Mouse (Mus musculus) gastrocnemius, postnatal 10 days (tissue): ENCODE measurements around the gene Hsd17b12. TPM values are rescaled to one million over a fixed set of nuclear protein-coding genes. Genes with fewer than 3 reads are reported as not detected.

Experiments used
- DNase-seq: peaks from one replicate; pipeline ENCODE4 v3.0.0; 2021; ENCODE audit warnings: mixed read lengths
- long read RNA-seq, 2 experiments: library from polyadenylated mRNA; stranded (forward); transcript quantifications; one replicate each; pipeline ENCODE4 v2.0.0; 2021
- total RNA-seq, 2 experiments: library from RNA; stranded (reverse); gene quantifications; 2 replicates each; pipeline ENCODE4 v1.2.3; 2021

The Hsd17b12 gene
- total RNA-seq: 10 to 100 TPM; 17.8 to 18.2 TPM
- long read RNA-seq, experiment 1, transcript Hsd17b12-201 (11 exons, 1,902 nt): major isoform, 15 of 16 reads
- long read RNA-seq, experiment 1, partial matches to known transcripts: 1 of 16 reads
- long read RNA-seq, experiment 1, other reads (novel, unspliced or antisense): 0 of 16 reads
- long read RNA-seq, experiment 2, transcript Hsd17b12-201 (11 exons, 1,902 nt): major isoform, 10 of 12 reads
- long read RNA-seq, experiment 2, partial matches to known transcripts: 2 of 12 reads
- long read RNA-seq, experiment 2, other reads (novel, unspliced or antisense): 0 of 12 reads

DNA sequence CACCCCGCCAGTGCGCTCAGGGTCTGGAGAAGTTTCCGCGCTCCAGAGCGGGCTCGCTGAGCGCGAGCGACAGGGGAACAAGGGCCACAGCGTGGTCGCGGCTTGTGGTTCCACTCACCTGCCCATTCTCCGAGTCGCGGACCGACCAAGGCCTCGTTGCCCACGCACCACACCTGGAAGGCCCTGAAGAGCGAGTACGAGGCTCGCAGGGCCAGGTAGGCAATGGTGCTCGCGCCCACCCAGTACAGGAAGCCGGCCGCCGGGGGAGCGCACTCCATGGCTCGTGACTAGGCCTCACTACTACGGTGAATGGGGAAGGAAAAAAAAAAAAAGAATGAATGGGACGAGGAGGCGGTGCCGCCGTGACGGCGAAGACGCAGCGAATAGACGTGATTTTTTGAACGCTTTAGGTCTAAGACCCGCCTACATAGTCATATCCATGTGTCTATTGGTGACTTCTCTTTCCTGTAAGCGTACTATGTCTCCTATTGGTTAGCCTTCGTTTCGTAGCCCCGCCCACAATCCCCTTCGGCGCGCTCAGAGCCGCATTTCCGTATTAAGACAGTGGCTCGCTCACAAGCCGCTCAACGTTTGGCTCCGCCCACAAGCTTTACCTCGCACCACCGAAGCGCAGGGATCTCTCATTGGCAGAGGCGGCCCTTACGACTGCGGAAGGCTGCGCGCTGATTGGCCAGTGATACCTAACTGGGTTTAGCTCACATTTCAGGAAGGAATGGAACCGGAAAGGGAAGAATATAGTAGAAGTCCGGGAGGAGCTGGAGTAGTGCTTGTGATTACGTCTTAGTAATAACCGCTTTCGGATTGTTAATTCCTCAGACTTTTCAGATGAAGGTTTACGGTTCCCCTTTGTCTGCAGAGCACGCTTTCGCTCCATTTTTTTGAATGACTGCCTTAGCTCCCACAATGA lies at the start of gene Hsd17b12:
TSS of gene Hsd17b12 (minus strand) at position 373 of the 928 bp plus-strand sequence.
- peak; percentile 96 for DNase-seq

DNA sequence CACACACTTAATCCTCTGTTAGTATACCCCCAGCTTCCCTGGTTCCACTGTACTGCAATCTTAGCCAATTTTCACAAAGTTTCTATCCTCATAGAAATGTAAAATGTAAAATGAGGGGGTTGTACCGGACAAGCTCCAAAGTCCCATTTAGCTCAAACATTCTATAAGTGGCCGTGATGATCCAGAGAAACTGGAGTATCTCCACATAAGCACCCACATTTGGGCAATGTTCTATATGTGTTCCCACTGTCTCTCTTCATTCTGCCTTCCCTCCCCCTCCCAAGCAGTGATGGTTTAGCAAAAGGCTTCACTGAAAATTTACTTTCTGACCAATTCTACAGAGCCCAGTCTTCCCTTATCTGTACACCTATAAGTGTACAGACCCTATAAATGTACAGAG lies 27.1 kb upstream of the Hsd17b12 start:
- no peak for DNase-seq

- DNase-seq: no peak
Measured at GRCm38 (mm10) chr2:94184142-94184541, 26.4 kb upstream of the Hsd17b12 start.

DNA sequence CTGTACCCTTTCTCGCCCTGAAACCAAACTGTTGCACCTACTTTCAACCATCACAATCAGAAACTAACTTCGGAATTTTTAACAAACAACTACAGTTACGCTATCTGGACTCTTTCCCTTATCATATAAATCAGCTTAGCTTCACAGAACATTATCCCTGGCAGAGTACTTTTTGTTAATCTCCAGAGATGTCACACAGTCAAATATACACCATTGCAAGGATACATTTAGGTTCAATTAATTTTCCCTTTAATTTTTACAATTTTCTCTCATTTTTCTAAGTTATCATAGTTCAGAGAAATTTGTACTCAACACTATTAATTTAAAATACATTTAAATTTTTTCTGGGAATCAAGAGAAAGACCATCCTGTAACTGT lies 21.3 kb upstream of the Hsd17b12 start:
- no peak for DNase-seq

- peak; percentile 88 for DNase-seq
Measured at GRCm38 (mm10) chr2:94178321-94179029, 20.7 kb upstream of the Hsd17b12 start.

DNA sequence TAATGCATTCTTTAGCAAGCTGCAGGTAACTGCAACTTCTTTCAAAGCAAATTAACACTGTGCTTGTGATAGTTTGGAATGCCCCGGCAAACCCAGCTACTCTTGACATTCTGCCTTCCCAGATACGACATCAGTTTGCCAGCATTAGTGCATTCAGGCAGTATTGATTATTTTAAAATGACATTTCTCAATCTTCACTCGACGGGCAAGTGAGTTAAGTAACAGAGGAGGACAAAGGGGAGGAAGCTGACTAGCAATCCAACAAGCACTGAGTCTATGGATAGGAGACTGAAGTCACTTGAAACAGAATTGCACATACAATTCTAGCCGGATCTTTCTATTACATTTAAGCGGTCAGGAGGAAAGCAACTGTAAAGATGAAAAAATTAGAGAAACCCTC lies 19.5 kb upstream of the Hsd17b12 start:
- DNase-seq: no peak

DNA sequence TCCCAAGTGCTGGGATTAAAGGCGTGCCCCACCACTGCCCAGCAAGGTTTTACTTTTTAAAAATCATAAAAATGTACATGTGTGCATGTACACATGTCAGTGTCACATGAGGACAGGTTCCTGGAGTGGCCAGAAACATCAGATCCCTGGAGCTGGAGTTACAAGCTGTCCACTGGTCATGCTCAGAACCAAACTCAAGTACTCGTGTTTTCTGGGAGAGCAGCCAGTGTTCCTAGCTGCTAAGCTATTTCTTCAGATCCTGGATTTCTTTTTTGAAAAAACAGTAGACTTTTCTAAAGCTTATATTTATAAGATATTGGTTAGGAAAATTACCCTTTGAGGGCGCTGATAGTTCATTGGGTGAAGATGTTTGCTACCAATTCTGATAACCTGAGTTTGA lies 18.6 kb upstream of the Hsd17b12 start:
- no peak for DNase-seq

DNA sequence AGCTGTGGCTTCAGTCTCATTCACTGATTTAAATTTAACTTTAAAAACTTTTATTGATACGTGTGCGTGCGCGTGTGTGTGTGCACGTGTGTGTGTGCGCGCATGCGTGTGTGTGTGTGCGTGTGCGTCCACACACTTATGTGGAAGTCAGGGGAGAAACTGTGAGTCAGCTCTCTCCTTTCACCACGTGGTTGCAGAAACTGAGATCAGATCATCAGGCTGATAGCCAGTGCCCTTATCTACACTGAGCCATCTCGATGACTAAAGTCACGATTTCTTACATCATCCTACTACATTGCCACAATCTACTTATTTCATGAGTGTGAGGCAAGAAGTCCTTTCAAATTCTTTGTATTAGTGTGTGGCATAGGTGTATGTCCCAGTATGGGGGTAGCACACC lies 15.8 kb upstream of the Hsd17b12 start:
- no peak for DNase-seq

GRCm38 (mm10) chr2:94163207-94163606 lies 5.4 kb upstream of the Hsd17b12 start:
- DNase-seq: no peak

- no peak for DNase-seq
Measured at GRCm38 (mm10) chr2:94162141-94162540, 4.4 kb upstream of the Hsd17b12 start.

GRCm38 (mm10) chr2:94158520-94158884 lies 738 bp upstream of the Hsd17b12 start:
- no peak for DNase-seq

GRCm38 (mm10) chr2:94157051-94157450 lies 713 bp downstream of the Hsd17b12 start:
- DNase-seq: no peak

DNA sequence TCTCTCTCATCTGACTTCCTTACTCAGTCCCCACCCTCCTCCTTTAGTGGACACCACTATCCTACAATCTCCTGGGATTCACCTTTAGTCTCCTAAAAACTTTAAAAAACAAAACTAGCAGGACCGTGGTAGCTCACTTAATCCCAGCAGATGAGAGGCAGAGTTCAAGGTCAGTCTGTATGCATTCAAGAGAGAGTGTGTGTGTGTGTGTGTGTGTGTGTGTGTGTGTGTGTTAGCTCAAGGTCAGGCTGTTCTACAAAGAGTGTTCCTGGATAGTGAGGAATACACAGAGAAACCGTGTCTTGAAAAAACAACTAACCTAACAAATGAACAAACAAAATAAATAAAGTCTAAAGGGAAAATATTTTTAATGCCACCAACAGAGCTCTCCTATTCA lies 12.6 kb downstream of the Hsd17b12 start:
- no peak for DNase-seq

- DNase-seq: no peak
Measured at GRCm38 (mm10) chr2:94144520-94145145, 13.1 kb downstream of the Hsd17b12 start.

DNA sequence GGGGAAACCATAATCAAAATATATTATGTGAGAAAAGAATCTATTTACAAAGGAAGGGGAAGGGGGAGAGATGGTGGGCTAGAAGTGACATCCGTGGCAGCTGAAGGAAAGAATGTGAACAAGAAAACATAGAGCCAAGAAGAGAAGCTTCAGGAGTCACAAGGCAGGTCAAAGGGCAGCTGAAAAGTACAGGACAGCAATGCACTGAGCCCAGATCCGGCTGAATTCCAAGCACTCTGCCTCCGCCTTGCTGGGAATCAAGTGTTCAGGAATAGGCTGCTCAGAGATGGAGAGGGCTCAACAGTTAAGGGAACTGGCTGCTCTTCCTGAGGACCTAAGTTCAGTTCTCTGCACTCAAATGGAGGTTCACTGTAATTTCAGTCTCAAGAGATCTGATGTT lies 16.5 kb downstream of the Hsd17b12 start:
- no peak for DNase-seq

- no peak for DNase-seq
Measured at GRCm38 (mm10) chr2:94138469-94139390, 19.0 kb downstream of the Hsd17b12 start.

GRCm38 (mm10) chr2:94136837-94137236 lies 20.9 kb downstream of the Hsd17b12 start:
- DNase-seq: no peak

GRCm38 (mm10) chr2:94128496-94128895 lies 29.3 kb downstream of the Hsd17b12 start:
- no peak for DNase-seq

DNA sequence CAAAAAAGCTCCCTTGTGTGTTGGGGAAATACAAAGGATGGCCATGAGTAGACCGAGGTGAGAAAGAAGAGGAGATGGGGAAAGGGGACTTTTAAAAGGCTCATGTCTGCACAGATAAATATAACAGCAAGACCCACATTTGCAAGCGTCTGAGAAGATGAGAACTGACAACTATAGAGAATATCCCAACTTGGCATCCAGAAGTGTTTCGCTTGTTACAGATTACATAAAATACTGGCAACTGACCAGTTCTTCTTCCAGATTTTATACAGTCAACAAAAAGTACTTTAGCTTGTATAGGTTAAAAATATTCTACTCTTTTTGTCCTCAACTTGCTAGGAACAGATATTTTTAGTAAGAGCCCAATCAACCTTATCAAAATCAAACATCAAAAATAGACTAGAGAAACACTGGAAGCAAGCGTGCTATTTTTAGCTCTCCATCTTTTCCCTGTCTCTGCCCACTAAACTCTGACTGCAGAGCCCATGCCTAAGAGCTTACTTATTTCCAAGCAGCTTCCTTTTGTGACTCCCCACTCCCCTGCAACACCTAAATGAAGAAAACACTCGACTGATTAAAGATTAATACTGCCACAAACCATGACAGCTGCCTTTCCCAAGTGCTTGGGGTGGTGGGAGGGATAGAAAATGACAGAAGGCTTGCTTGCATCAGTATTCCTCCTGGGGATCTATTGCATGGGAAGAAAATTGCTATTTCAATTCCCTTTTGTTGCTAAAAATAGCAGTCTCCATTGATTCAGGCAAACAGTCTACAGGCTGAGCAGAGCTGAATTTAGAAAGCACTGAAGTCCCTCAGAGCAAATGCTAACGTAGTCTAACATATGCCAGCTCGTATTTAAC lies 35.4 kb downstream of the Hsd17b12 start:
- no peak for DNase-seq

DNA sequence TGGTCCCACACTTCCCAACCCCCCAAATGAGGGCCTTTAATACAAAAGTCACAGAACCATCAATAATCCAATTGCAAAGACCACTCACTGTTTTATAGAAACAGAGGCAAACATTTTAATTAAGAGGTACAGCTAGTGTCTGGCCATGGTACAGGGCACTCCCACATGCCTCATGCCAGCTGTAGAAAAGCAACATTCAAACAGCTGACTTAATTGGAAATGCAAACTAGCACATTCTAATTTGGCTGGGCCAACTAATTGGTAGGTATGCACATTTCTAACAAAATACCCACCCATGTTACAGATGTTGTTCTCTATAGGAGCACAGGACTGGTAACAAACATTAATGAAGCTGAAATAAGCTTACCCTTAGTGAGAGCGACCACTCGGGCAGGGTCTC lies 54.0 kb downstream of the Hsd17b12 start:
- no peak for DNase-seq
